Mouse (Mus musculus): ENCODE measurements around the gene Il25. TPM values are rescaled to one million over a fixed set of nuclear protein-coding genes. Genes with fewer than 3 reads are reported as not detected.

Gene Il25
- polyA plus RNA-seq, 1 experiment, result 0.17 TPM

- Histone ChIP-seq H3K27ac (ENCODE audit: insufficient read depth, low read length) (no peak overlapping the region), H3K4me3 (ENCODE audit: insufficient read depth, low read length) (no peak overlapping the region), H3K4me1 (ENCODE audit: control insufficient read depth, insufficient read depth, low read length) (no peaks in the 10 kb centered on the region)
- TF ChIP-seq CTCF (IDR thresholded peaks at IDR 0.05; ENCODE audit: extremely low read depth, insufficient read depth, low read length), result peak; percentile 61
- no peak for TF ChIP-seq POLR2A (IDR thresholded peaks at IDR 0.05; ENCODE audit: extremely low read depth, insufficient read depth, low read length)
Observed at GRCm38 (mm10) chr14:54900383-54900782, 32.1 kb upstream of the Il25 start.

- Histone ChIP-seq H3K4me1 (ENCODE audit: control insufficient read depth, insufficient read depth, low read length) (no peaks in the 10 kb centered on the region), H3K27ac (ENCODE audit: insufficient read depth, low read length) (no peak overlapping the region), H3K4me3 (ENCODE audit: insufficient read depth, low read length) (no peak overlapping the region)
- TF ChIP-seq CTCF (IDR thresholded peaks at IDR 0.05; ENCODE audit: extremely low read depth, insufficient read depth, low read length) (no peak), POLR2A (IDR thresholded peaks at IDR 0.05; ENCODE audit: extremely low read depth, insufficient read depth, low read length) (no peak)
Observed at GRCm38 (mm10) chr14:54903641-54904040, 28.9 kb upstream of the Il25 start.

- no peak for TF ChIP-seq CTCF (IDR thresholded peaks at IDR 0.05; ENCODE audit: extremely low read depth, insufficient read depth, low read length)
- TF ChIP-seq POLR2A (IDR thresholded peaks at IDR 0.05; ENCODE audit: extremely low read depth, insufficient read depth, low read length), result no peak
- Histone ChIP-seq H3K4me3 (ENCODE audit: insufficient read depth, low read length) (no peak overlapping the region), H3K27ac (ENCODE audit: insufficient read depth, low read length) (no peak overlapping the region), H3K4me1 (ENCODE audit: control insufficient read depth, insufficient read depth, low read length) (peaks cover 12% of the 10 kb centered on the region)
Observed at GRCm38 (mm10) chr14:54908682-54909081, 23.8 kb upstream of the Il25 start.

GRCm38 (mm10) chr14:54912109-54912850 lies 20.2 kb upstream of the Il25 start:
- peak overlapping the region; percentile 95 for H3K4me3 ChIP-seq (ENCODE audit: insufficient read depth, low read length)
- TF ChIP-seq POLR2A (IDR thresholded peaks at IDR 0.05; ENCODE audit: extremely low read depth, insufficient read depth, low read length), result no peak
- TF ChIP-seq CTCF (IDR thresholded peaks at IDR 0.05; ENCODE audit: extremely low read depth, insufficient read depth, low read length), result no peak

GRCm38 (mm10) chr14:54912886-54913285 lies 19.6 kb upstream of the Il25 start, which contains the start of gene Slc22a17:
Slc22a17 (minus strand) TSS chr14:54913132.
- Histone ChIP-seq H3K4me3 (ENCODE audit: insufficient read depth, low read length) (peak within 1 kb of the TSS; percentile 95), H3K27ac (ENCODE audit: insufficient read depth, low read length) (peak within 1 kb of the TSS; percentile 88), H3K4me1 (ENCODE audit: control insufficient read depth, insufficient read depth, low read length) (peaks cover 12% of the 10 kb centered on the region)
- no peak for TF ChIP-seq CTCF (IDR thresholded peaks at IDR 0.05; ENCODE audit: extremely low read depth, insufficient read depth, low read length)
- peak; percentile 99 for TF ChIP-seq POLR2A (IDR thresholded peaks at IDR 0.05; ENCODE audit: extremely low read depth, insufficient read depth, low read length)

More at GRCm38 (mm10) chr14:54912109-54912850, 20.2 kb upstream of the Il25 start:
- peak overlapping the region; percentile 88 for H3K27ac ChIP-seq (ENCODE audit: insufficient read depth, low read length)
- peaks cover 12% of the 10 kb centered on the region for H3K4me1 ChIP-seq (ENCODE audit: control insufficient read depth, insufficient read depth, low read length)

GRCm38 (mm10) chr14:54913343-54913742 lies 19.2 kb upstream of the Il25 start:
- peak overlapping the region; percentile 95 for H3K4me3 ChIP-seq (ENCODE audit: insufficient read depth, low read length)
- TF ChIP-seq POLR2A (IDR thresholded peaks at IDR 0.05; ENCODE audit: extremely low read depth, insufficient read depth, low read length), result no peak
- TF ChIP-seq CTCF (IDR thresholded peaks at IDR 0.05; ENCODE audit: extremely low read depth, insufficient read depth, low read length), result no peak
- peaks cover 12% of the 10 kb centered on the region for H3K4me1 ChIP-seq (ENCODE audit: control insufficient read depth, insufficient read depth, low read length)
- H3K27ac ChIP-seq (ENCODE audit: insufficient read depth, low read length), result peak overlapping the region; percentile 88

GRCm38 (mm10) chr14:54920076-54920685 lies 12.3 kb upstream of the Il25 start:
- Histone ChIP-seq H3K4me3 (ENCODE audit: insufficient read depth, low read length) (no peak overlapping the region), H3K4me1 (ENCODE audit: control insufficient read depth, insufficient read depth, low read length) (no peaks in the 10 kb centered on the region), H3K27ac (ENCODE audit: insufficient read depth, low read length) (no peak overlapping the region)
- TF ChIP-seq POLR2A (IDR thresholded peaks at IDR 0.05; ENCODE audit: extremely low read depth, insufficient read depth, low read length), result no peak
- no peak for TF ChIP-seq CTCF (IDR thresholded peaks at IDR 0.05; ENCODE audit: extremely low read depth, insufficient read depth, low read length)

- Histone ChIP-seq H3K27ac (ENCODE audit: insufficient read depth, low read length) (no peak overlapping the region), H3K4me1 (ENCODE audit: control insufficient read depth, insufficient read depth, low read length) (no peaks in the 10 kb centered on the region), H3K4me3 (ENCODE audit: insufficient read depth, low read length) (0 out of 2 replicates have a peak overlapping the region, but pooled peaks have one; percentile 2)
- TF ChIP-seq CTCF (IDR thresholded peaks at IDR 0.05; ENCODE audit: extremely low read depth, insufficient read depth, low read length), result no peak
- TF ChIP-seq POLR2A (IDR thresholded peaks at IDR 0.05; ENCODE audit: extremely low read depth, insufficient read depth, low read length), result no peak
Observed at GRCm38 (mm10) chr14:54924641-54925348, 7.7 kb upstream of the Il25 start.

All from cortical plate, adult 2 months (tissue).